Mouse (Mus musculus): ENCODE results near the gene Dennd1a. TPM values are rescaled to one million over a fixed set of nuclear protein-coding genes. Genes with fewer than 3 reads are reported as not detected.

Gene Dennd1a
- polyA plus RNA-seq, 1 experiment, result 7.2 TPM

- no peak for DNase-seq (ENCODE audit: low spot score)
These were observed 57.3 kb downstream of the Dennd1a start for GRCm38 (mm10) chr2:38229882-38230281.

GRCm38 (mm10) chr2:38223759-38224158 lies 63.4 kb downstream of the Dennd1a start:
- DNase-seq (ENCODE audit: low spot score), result no peak

GRCm38 (mm10) chr2:38221461-38221860 lies 65.7 kb downstream of the Dennd1a start:
- no peak for DNase-seq (ENCODE audit: low spot score)

- DNase-seq (ENCODE audit: low spot score), result no peak
These were observed 66.3 kb downstream of the Dennd1a start for GRCm38 (mm10) chr2:38220687-38221435.

GRCm38 (mm10) chr2:38219666-38220065 lies 67.5 kb downstream of the Dennd1a start:
- no peak for DNase-seq (ENCODE audit: low spot score)

- no peak for DNase-seq (ENCODE audit: low spot score)
These were observed 74.1 kb downstream of the Dennd1a start for GRCm38 (mm10) chr2:38213041-38213440.

- no peak for DNase-seq (ENCODE audit: low spot score)
These were observed 75.8 kb downstream of the Dennd1a start for GRCm38 (mm10) chr2:38211426-38211825.

GRCm38 (mm10) chr2:38207752-38208151 lies 79.4 kb downstream of the Dennd1a start:
- DNase-seq (ENCODE audit: low spot score), result no peak

GRCm38 (mm10) chr2:38205281-38205680 lies 81.9 kb downstream of the Dennd1a start:
- no peak for DNase-seq (ENCODE audit: low spot score)

GRCm38 (mm10) chr2:38204696-38205095 lies 82.5 kb downstream of the Dennd1a start:
- no peak for DNase-seq (ENCODE audit: low spot score)

- no peak for DNase-seq (ENCODE audit: low spot score)
These were observed 89.1 kb downstream of the Dennd1a start for GRCm38 (mm10) chr2:38198072-38198471.

- DNase-seq (ENCODE audit: low spot score), result no peak
These were observed 90.8 kb downstream of the Dennd1a start for GRCm38 (mm10) chr2:38196199-38197060.

- no peak for DNase-seq (ENCODE audit: low spot score)
These were observed 95.2 kb downstream of the Dennd1a start for GRCm38 (mm10) chr2:38192007-38192406.

- no peak for DNase-seq (ENCODE audit: low spot score)
These were observed 95.6 kb downstream of the Dennd1a start for GRCm38 (mm10) chr2:38191601-38192000.

- DNase-seq (ENCODE audit: low spot score), result no peak
These were observed 100.8 kb downstream of the Dennd1a start for GRCm38 (mm10) chr2:38186438-38186837.

- DNase-seq (ENCODE audit: low spot score), result no peak
These were observed 102.2 kb downstream of the Dennd1a start for GRCm38 (mm10) chr2:38184977-38185376.

GRCm38 (mm10) chr2:38183881-38184280 lies 103.3 kb downstream of the Dennd1a start:
- DNase-seq (ENCODE audit: low spot score), result no peak

GRCm38 (mm10) chr2:38182283-38182682 lies 104.9 kb downstream of the Dennd1a start:
- DNase-seq (ENCODE audit: low spot score), result no peak

GRCm38 (mm10) chr2:38177583-38177978 lies 109.6 kb downstream of the Dennd1a start:
- DNase-seq (ENCODE audit: low spot score), result no peak

GRCm38 (mm10) chr2:38176870-38177582 lies 110.2 kb downstream of the Dennd1a start:
- no peak for DNase-seq (ENCODE audit: low spot score)

GRCm38 (mm10) chr2:38175276-38175675 lies 111.9 kb downstream of the Dennd1a start:
- no peak for DNase-seq (ENCODE audit: low spot score)

- no peak for DNase-seq (ENCODE audit: low spot score)
These were observed 118.6 kb downstream of the Dennd1a start for GRCm38 (mm10) chr2:38168606-38169005.

Data from urinary bladder, adult 2 months (tissue).